Mouse (Mus musculus) CH12.LX (cell line): Measurements from ENCODE around the gene Gal3st2. TPM values are rescaled to one million over a fixed set of nuclear protein-coding genes. Genes with fewer than 3 reads are reported as not detected.
"Not testable (repeated sequence)": the region's sequence is repeated elsewhere in the genome, so short reads cannot be mapped to it uniquely, and the experiment has no call there.

Experiments used
- DNase-seq: peaks from one replicate; pipeline ENCODE4 v3.0.0-alpha.2; 2013; ENCODE audit errors: extremely low read depth
- H3K27ac ChIP-seq: 2 replicates; pipeline ENCODE4 v1.5.1; 2012; ENCODE audit warnings: low read depth, mild to moderate bottlenecking, control low read depth, moderate library complexity; ENCODE audit not compliant: insufficient read depth
- H3K27me3 ChIP-seq: replicated peaks from 2 replicates; pipeline ENCODE3; 2012; ENCODE audit warnings: inconsistent platforms
- H3K36me3 ChIP-seq, 2 experiments: replicated peaks in 1 of 2; 2 replicates each; pipeline versions ENCODE3 to v1.6.1; 2012; ENCODE audit warnings: inconsistent platforms in 1 of 2, low read length in 1 of 2, mild to moderate bottlenecking in 1 of 2, mixed read lengths in 1 of 2, moderate library complexity in 1 of 2; ENCODE audit not compliant: control insufficient read depth in 1 of 2, insufficient read depth in 1 of 2
- H3K4me1 ChIP-seq, 2 experiments: 2 replicates each; pipeline ENCODE4 v1.6.1; 2012; ENCODE audit warnings: inconsistent platforms in 1 of 2, moderate library complexity in 1 of 2; ENCODE audit not compliant: insufficient read depth in 2 of 2, control insufficient read depth in 1 of 2
- H3K4me2 ChIP-seq: 2 replicates; pipeline ENCODE4 v1.6.1; 2012; ENCODE audit warnings: low read depth, mild to moderate bottlenecking, control low read depth; ENCODE audit not compliant: poor library complexity, insufficient read depth, severe bottlenecking
- H3K4me3 ChIP-seq, 3 experiments: fragments of 150-350 bp in 1 of 3; sonication (generic) in 1 of 3; replicated peaks in 1 of 3; 2 replicates each; pipeline versions ENCODE3 to v1.5.1; 2011 to 2012; ENCODE audit warnings: low read depth in 2 of 3, low read length in 2 of 3, mild to moderate bottlenecking in 2 of 3, moderate library complexity in 2 of 3, control low read depth in 1 of 3, improper control_type of control experiment in 1 of 3, inconsistent platforms in 1 of 3, mixed read lengths in 1 of 3; ENCODE audit not compliant: poor library complexity in 1 of 3
- H3K79me2 ChIP-seq: replicated peaks from 2 replicates; pipeline ENCODE4 v1.6.1; 2012; ENCODE audit warnings: mild to moderate bottlenecking, moderate library complexity; ENCODE audit not compliant: control insufficient read depth, poor library complexity, insufficient read depth, severe bottlenecking; ENCODE audit errors: extremely low read depth
- H3K9ac ChIP-seq: 2 replicates; pipeline ENCODE4 v1.6.1; 2012; ENCODE audit warnings: low read depth, mild to moderate bottlenecking, control low read depth, moderate library complexity; ENCODE audit not compliant: insufficient read depth
- H3K9me3 ChIP-seq: replicated peaks from 2 replicates; pipeline ENCODE3; 2012; ENCODE audit warnings: low read length, inconsistent platforms, mixed read lengths
- CHD1 ChIP-seq: IDR thresholded peaks from 2 replicates; pipeline ENCODE4 v1.6.1; 2012; ENCODE audit warnings: low read depth, low read length, improper control_type of control experiment, inconsistent platforms
- CTCF ChIP-seq, 2 experiments: IDR thresholded peaks in 1 of 2; conservative IDR thresholded peaks in 1 of 2; 2 replicates each; pipeline ENCODE4 v1.5.1; 2011 to 2012; ENCODE audit warnings: low read depth in 2 of 2, low read length in 2 of 2, improper control_type of control experiment in 1 of 2, inconsistent platforms in 1 of 2, mild to moderate bottlenecking in 1 of 2, moderate library complexity in 1 of 2
- E2F4 ChIP-seq: IDR thresholded peaks from 2 replicates; pipeline ENCODE4 v1.6.1; 2011; ENCODE audit warnings: low read depth, low read length, improper control_type of control experiment; ENCODE audit not compliant: insufficient replicate concordance
- EP300 ChIP-seq: IDR thresholded peaks from 2 replicates; pipeline ENCODE4 v1.6.1; 2011; ENCODE audit warnings: low read length, improper control_type of control experiment
- GABPA ChIP-seq: IDR thresholded peaks from 2 replicates; pipeline ENCODE4 v1.6.1; 2012; ENCODE audit warnings: low read depth, low read length, improper control_type of control experiment, inconsistent platforms; ENCODE audit not compliant: insufficient replicate concordance
- HCFC1 ChIP-seq: IDR thresholded peaks from 2 replicates; pipeline ENCODE4 v1.6.1; 2012; ENCODE audit warnings: low read depth, mild to moderate bottlenecking, inconsistent platforms, low read length, improper control_type of control experiment
- IRF4 ChIP-seq: IDR thresholded peaks from 2 replicates; pipeline ENCODE4 v1.6.1; 2014; ENCODE audit warnings: low read depth, mild to moderate bottlenecking, inconsistent platforms, low read length, improper control_type of control experiment
- JUN ChIP-seq: IDR thresholded peaks from 2 replicates; pipeline ENCODE4 v1.6.1; 2011; ENCODE audit warnings: low read depth, mild to moderate bottlenecking, low read length, improper control_type of control experiment, moderate library complexity; ENCODE audit not compliant: insufficient read depth
- JUND ChIP-seq: conservative IDR thresholded peaks from 2 replicates; pipeline ENCODE4 v1.6.1; 2011; ENCODE audit warnings: low read depth, low read length, improper control_type of control experiment
- MEF2A ChIP-seq: IDR thresholded peaks from 2 replicates; pipeline ENCODE4 v1.6.1; 2014; ENCODE audit warnings: low read depth, mild to moderate bottlenecking, inconsistent platforms, low read length, improper control_type of control experiment, borderline replicate concordance
- RAD21 ChIP-seq: IDR thresholded peaks from 2 replicates; pipeline ENCODE4 v1.6.1; 2011; ENCODE audit warnings: low read depth, mild to moderate bottlenecking, low read length, improper control_type of control experiment, moderate library complexity
- TBP ChIP-seq: conservative IDR thresholded peaks from 2 replicates; pipeline ENCODE4 v1.6.1; 2011; ENCODE audit warnings: low read depth, low read length, improper control_type of control experiment
- UBTF ChIP-seq: IDR thresholded peaks from 2 replicates; pipeline ENCODE4 v1.6.1; 2012; ENCODE audit warnings: low read depth, mild to moderate bottlenecking, inconsistent platforms, low read length, improper control_type of control experiment, moderate library complexity
- USF1 ChIP-seq: IDR thresholded peaks from 2 replicates; pipeline ENCODE4 v1.6.1; 2014; ENCODE audit warnings: low read depth, mild to moderate bottlenecking, inconsistent platforms, low read length, improper control_type of control experiment
- ZKSCAN1 ChIP-seq: IDR thresholded peaks from 2 replicates; pipeline ENCODE4 v1.6.1; 2012; ENCODE audit warnings: low read depth, inconsistent platforms, low read length, improper control_type of control experiment, borderline replicate concordance
- dilution Hi-C: fragments of 300-500 bp; cut with MboI; formaldehyde crosslinking; loops from 2 replicates; pipeline ENCODE4 v1.14.3; 2020; ENCODE audit warnings: low sequenced_read_pairs; ENCODE audit not compliant: extremely low pct_unique_long_range_greater_than_20kb, extremely low pct_ligation_motif_present
- in situ Hi-C: fragments of 300-500 bp; cut with MboI; formaldehyde crosslinking; loops from 3 replicates; pipeline ENCODE4 v1.14.3; 2019; ENCODE audit warnings: low sequenced_read_pairs, low pct_ligation_motif_present, low pct_unique_long_range_greater_than_20kb, mixed read lengths
- polyA plus RNA-seq: library from polyadenylated mRNA; unstranded; fragments of >175 nt; gene quantifications from 2 replicates; pipeline ENCODE4 v1.2.1, GENCODE M21; 2012; ENCODE audit warnings: low read depth; ENCODE audit not compliant: insufficient read length
- total RNA-seq, 2 experiments: library from RNA; depleted of rRNA; stranded (reverse); fragments of 300-350 nt in 1 of 2; fragments of >200 nt in 1 of 2; gene quantifications; 2 replicates each; pipeline ENCODE4 v1.2.3; 2012 to 2014

The Gal3st2 gene
- total and polyA plus RNA-seq, 3 experiments = 0.04 TPM; not detected in 2

DNA sequence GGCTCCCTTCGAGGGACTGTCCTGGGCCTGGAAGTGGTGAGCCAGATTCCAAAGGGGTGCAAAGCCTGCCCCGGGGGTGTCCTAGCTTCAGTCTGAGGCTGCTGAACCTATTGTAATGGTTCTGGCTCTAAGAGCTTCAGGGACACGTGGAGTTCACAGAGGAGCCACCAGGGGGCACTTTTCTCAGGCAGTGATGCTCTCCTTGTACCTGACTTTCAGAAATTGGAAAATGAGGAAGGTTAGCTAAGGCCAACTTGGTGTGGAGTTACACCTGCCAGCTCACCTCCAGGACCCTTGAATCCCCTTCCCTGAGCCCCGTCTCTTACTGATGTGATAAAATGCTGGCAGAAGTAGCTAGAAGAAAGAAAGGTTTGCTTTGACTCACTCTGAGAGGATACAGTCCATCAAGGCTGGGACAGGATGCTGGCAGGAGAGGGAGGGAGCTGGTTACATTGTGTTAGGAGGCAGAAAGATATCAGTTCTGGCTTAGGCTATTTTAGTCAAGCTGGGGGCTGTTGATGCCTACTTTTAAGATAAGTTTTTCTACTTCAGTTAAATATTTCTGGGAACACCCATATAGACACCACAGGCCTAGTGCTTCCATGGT lies 28.2 kb upstream of the Gal3st2 start:
- H3K27ac ChIP-seq, H3K4me2 ChIP-seq, dilution Hi-C loops, H3K9ac ChIP-seq, in situ Hi-C loops, H3K9me3 ChIP-seq, H3K27me3 ChIP-seq, H3K79me2 ChIP-seq, H3K4me1 ChIP-seq, DNase-seq, H3K4me3 ChIP-seq: not testable (repeated sequence)
- H3K36me3 ChIP-seq = peaks cover 11 to 45% of the 10 kb centered on the region in 2 experiments
- TF ChIP-seq CTCF (conservative IDR thresholded peaks at IDR 0.05 in 1 of 2, IDR thresholded peaks at IDR 0.05 in 1 of 2; ENCODE audit: low read depth in 2 of 2, low read length in 2 of 2) = peak in 1 of 2 experiments; percentile 32; a peak in 2 of 4 replicates

DNA sequence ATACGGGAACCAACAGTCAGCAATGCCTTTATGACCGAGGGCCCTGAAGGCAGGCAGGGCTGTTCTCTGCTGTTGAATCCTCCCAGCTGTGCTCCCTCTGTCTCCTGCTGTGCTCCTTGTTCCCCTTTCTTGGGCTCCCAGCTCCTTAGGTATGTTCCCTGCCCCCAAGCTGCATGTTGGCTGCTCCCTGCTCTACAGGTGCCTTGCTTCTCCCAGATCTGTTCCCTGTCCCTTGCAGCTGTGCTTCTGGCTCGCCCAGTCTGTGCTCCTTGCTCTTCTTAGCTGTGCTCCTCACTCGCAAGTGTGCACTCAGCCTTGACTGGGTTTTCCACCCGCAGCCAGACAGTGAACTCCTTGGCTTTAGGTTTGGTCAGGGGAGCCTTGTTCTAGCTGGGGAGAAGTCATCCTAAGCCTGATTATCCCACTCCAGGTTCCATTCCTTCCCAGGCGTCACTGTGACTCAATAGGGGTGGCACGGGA lies 26.4 kb upstream of the Gal3st2 start:
- dilution Hi-C loops (no loop called here), in situ Hi-C loops (no loop called here)
- Histone ChIP-seq H3K27ac (no peak overlapping the region), H3K4me3 (no peak overlapping the region), H3K27me3 (no peaks in the 10 kb centered on the region), H3K9me3 (no peaks in the 10 kb centered on the region), H3K9ac (no peak overlapping the region), H3K4me2 (no peak overlapping the region), H3K79me2 (no peaks in the 10 kb centered on the region), H3K36me3 (peaks cover 16 to 43% of the 10 kb centered on the region in 2 experiments), H3K4me1 (peaks cover 0 to 6% of the 10 kb centered on the region in 2 experiments; a peak in 2 of 4 replicates)
- no peak for DNase-seq
- no peak for TF ChIP-seq RAD21
- no peak for TF ChIP-seq HCFC1
- no peak for TF ChIP-seq UBTF
- no peak for TF ChIP-seq ZKSCAN1
- TF ChIP-seq MEF2A = no peak
- TF ChIP-seq GABPA = no peak
- no peak for TF ChIP-seq TBP
- no peak for TF ChIP-seq CHD1
- TF ChIP-seq IRF4 = no peak
- TF ChIP-seq JUN = no peak
- TF ChIP-seq E2F4 = no peak
- TF ChIP-seq EP300 = no peak
- no peak for TF ChIP-seq USF1
- TF ChIP-seq JUND = no peak
- no peak for TF ChIP-seq CTCF (conservative IDR thresholded peaks at IDR 0.05 in 1 of 2, IDR thresholded peaks at IDR 0.05 in 1 of 2; ENCODE audit: low read depth in 2 of 2, low read length in 2 of 2)
